Mouse (Mus musculus) left cerebral cortex, adult 18-20 months (tissue): ENCODE measurements around the gene Olfr746. TPM values are rescaled to one million over a fixed set of nuclear protein-coding genes. Genes with fewer than 3 reads are reported as not detected.

Experiments
- DNase-seq, 2 experiments: peaks; one replicate each; pipeline ENCODE4 v3.0.0; 2021 to 2022; ENCODE audit warnings: low spot score in 2 of 2, mixed read lengths in 1 of 2
- long read RNA-seq, 2 experiments: library from polyadenylated mRNA; stranded (forward); transcript quantifications; one replicate each; pipeline ENCODE4 v2.0.0; 2021
- total RNA-seq, 2 experiments: library from RNA; stranded (reverse); gene quantifications; 2 replicates each; pipeline ENCODE4 v1.2.3; 2021

Gene Olfr746
- not detected for total RNA-seq
- long read RNA-seq, experiment 1 = 0 reads
- long read RNA-seq, experiment 2 = 0 reads

DNA sequence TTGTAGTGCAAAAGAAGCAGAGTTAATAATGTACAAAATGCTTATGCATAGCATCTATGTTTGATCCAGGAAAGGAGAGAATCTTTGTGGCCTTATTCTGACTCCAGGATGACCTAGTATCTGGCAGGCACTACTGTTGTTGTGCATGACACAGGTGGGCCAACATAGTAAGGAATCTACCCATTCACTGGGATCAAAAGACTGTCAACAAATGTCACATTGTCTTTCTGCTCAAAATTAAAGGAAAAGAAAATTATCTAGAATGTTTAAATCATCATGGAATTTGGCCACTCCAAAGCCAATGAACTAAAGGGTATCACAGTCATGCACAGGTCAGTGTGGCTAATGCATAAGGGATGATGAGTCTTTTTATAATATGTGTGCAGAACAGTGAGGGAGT is at the start of gene Olfr746:
Gene Olfr746, plus strand, starts transcription at position 301 of the 400 bp plus-strand sequence.
- no peak for DNase-seq

DNA sequence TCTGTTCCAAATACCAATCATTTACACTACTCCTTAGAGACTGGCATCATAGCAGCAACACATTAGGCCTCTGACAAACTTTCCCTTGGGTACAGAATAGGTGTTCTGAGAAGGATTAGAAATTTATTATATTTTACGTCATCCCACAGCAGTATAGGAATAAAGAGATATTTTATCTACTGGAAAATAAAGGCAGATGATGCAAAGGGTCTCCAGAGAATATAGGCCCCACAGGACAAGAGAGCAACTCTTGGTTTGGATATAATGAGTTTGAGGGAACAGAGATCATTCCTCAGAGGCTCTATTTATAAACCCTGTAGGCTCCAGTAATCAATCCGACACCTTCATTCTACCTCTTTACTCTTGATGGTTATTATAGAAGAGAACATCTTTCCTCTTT is 32.3 kb upstream of the Olfr746 start, which contains the start of gene Olfr744:
Gene Olfr744, plus strand, starts transcription at position 301 of the 400 bp plus-strand sequence.
- DNase-seq = no peak

DNA sequence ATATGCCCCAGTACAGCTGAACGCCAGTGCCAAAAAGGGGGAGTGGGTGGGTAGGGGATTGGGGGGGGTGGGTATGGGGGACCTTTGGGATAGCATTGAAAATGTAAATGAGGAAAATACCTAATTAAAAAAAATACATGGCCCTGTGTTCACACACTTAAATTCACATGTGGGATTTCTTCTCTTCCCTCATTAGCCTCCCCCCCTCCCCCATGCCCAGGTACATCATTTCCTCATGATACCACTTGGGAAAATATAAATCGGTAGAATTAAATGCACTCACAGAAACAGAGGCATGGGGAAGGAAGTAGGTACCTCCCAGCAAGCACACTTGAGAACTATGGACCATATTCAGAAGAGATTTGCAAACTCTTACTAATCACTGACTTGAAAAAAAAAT is 7.8 kb upstream of the Olfr746 start, which contains the start of gene Olfr745:
Gene Olfr745, plus strand, starts transcription at position 301 of the 400 bp plus-strand sequence.
- DNase-seq = no peak

DNA sequence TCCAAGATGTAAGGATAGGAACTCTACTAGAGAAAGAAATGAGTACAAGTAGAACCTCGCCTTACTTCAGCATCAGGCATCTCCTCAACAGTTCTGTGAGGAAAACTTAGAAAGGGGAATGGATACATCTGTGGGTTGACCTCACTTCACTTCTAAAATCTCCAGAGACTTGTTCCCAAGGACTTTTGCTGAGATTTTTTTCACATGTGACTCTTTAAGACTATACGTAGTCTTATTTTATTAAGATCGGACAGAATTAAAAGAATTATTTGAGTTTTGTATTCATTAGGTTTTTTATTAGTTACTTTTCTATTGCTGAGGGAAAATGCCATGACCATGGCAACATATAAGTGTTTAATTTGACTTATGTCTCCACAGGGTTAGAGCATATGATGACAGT is 46.2 kb downstream of the Olfr746 start, which contains the start of gene Olfr747:
Gene Olfr747, minus strand, starts transcription at position 101 of the 400 bp plus-strand sequence.
- DNase-seq = no peak

Other genes with a start within 250 kb of the Olfr746 start
- not detected for gene Olfr738, start 239.5 kb upstream of the Olfr746 start, total RNA-seq
- gene Olfr739, start 228.5 kb upstream of the Olfr746 start, total RNA-seq = not detected
- gene Olfr740, start 201.5 kb upstream of the Olfr746 start, total RNA-seq = not detected
- gene Olfr741, start 174.3 kb upstream of the Olfr746 start, total RNA-seq = not detected
- not detected for gene Olfr742, start 143.5 kb upstream of the Olfr746 start, total RNA-seq
- not detected for gene Olfr743, start 125.2 kb upstream of the Olfr746 start, total RNA-seq
- not detected for gene Olfr744, start 32.2 kb upstream of the Olfr746 start, total RNA-seq
- gene Olfr745, start 7.7 kb upstream of the Olfr746 start, total RNA-seq = not detected
- not detected for gene Olfr747, start 46.1 kb downstream of the Olfr746 start, total RNA-seq
- not detected for gene Olfr748, start 60.3 kb downstream of the Olfr746 start, total RNA-seq
- gene Olfr749, start 98.0 kb downstream of the Olfr746 start, total RNA-seq = not detected
- 10 to 100 TPM; 53.4 to 55.6 TPM for gene Ttc5, start 138.4 kb downstream of the Olfr746 start, total RNA-seq
- gene Ccnb1ip1, start 160.6 kb downstream of the Olfr746 start, total RNA-seq = not detected
- gene Parp2, start 160.8 kb downstream of the Olfr746 start, total RNA-seq = 10 to 100 TPM; 27.0 to 27.8 TPM
- gene Tep1, start 223.5 kb downstream of the Olfr746 start, total RNA-seq = 1 to 10 TPM; 2.6 to 4.6 TPM